Mouse (Mus musculus) lung, adult 2 months (tissue): Measurements from ENCODE around the gene Zfp444.

ENCODE experiments used
- CTCF ChIP-seq: fragments of 200-500 bp; IDR thresholded peaks from 2 replicates; pipeline ENCODE4 v1.5.1; 2011; ENCODE audit warnings: mild to moderate bottlenecking, low read length, control low read depth; ENCODE audit not compliant: insufficient read depth
- POLR2A ChIP-seq: fragments of 200-500 bp; IDR thresholded peaks from 2 replicates; pipeline ENCODE4 v1.6.1; 2011; ENCODE audit warnings: low read depth, mild to moderate bottlenecking, control low read depth, low read length, borderline replicate concordance; ENCODE audit errors: extremely low read depth

DNA sequence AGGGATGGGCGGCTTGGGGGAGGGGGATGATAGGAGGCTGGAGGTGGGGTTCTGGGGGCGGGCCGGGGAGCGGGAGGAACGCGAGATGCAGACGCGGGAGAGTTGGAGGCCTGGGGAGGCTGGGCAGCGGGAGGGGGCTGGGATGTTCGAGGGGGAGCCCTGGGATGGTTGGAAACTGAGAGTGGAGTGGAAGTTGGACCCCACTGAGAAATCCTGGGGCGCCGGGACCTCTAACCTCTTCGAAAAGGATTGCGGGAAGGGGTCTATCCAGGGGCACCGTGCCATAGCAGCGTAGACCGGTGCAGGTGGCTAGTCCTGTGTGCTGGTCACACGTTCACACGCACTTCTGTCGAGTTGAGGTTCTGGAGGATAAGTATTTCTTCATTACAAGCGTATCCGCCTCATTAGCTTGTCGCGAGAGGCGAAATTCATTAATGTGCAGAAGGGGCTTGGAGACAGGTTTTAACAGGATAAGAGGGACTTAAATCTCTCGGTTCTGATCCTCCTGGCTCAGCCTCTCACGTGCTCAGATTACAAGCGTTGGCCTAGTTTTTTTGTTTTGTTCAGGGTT lies 733 bp downstream of the Zfp444 start:
- TF ChIP-seq POLR2A (no peak), CTCF (no peak)
